Mouse (Mus musculus): ENCODE data around the gene Gtf3c6.

Gtf3c6 gene

GRCm38 (mm10) chr10:40258976-40259375, 1.1 kb upstream of the Gtf3c6 start:
- DNase-seq (ENCODE audit: low read depth, low spot score): peak; percentile 65

- peak; percentile 92 for DNase-seq (ENCODE audit: low read depth, low spot score)
These were observed 576 bp upstream of the Gtf3c6 start for GRCm38 (mm10) chr10:40258401-40258966.

- DNase-seq (ENCODE audit: low read depth, low spot score): peak; percentile 77
These were observed 1.2 kb downstream of the Gtf3c6 start for GRCm38 (mm10) chr10:40256716-40257115.

- no peak for DNase-seq (ENCODE audit: low read depth, low spot score)
These were observed 6.9 kb downstream of the Gtf3c6 start for GRCm38 (mm10) chr10:40250969-40251368.

GRCm38 (mm10) chr10:40249625-40250024, 8.3 kb downstream of the Gtf3c6 start:
- DNase-seq (ENCODE audit: low read depth, low spot score): no peak

GRCm38 (mm10) chr10:40247166-40247716, 10.7 kb downstream of the Gtf3c6 start:
- no peak for DNase-seq (ENCODE audit: low read depth, low spot score)

GRCm38 (mm10) chr10:40246374-40247165, 11.3 kb downstream of the Gtf3c6 start, which contains the start of gene Rpf2:
Gene Rpf2, minus strand, starts transcription at chr10:40247036.
- peak; percentile 93 for DNase-seq (ENCODE audit: low read depth, low spot score)

- DNase-seq (ENCODE audit: low read depth, low spot score): no peak
These were observed 20.1 kb downstream of the Gtf3c6 start for GRCm38 (mm10) chr10:40237826-40238225.

- no peak for DNase-seq (ENCODE audit: low read depth, low spot score)
These were observed 24.7 kb downstream of the Gtf3c6 start for GRCm38 (mm10) chr10:40233241-40233640.

GRCm38 (mm10) chr10:40232442-40232841, 25.5 kb downstream of the Gtf3c6 start:
- DNase-seq (ENCODE audit: low read depth, low spot score): no peak

GRCm38 (mm10) chr10:40229725-40230124, 28.2 kb downstream of the Gtf3c6 start:
- no peak for DNase-seq (ENCODE audit: low read depth, low spot score)

GRCm38 (mm10) chr10:40227660-40228303, 30.1 kb downstream of the Gtf3c6 start:
- DNase-seq (ENCODE audit: low read depth, low spot score): no peak

GRCm38 (mm10) chr10:40218874-40219273, 39.0 kb downstream of the Gtf3c6 start:
- DNase-seq (ENCODE audit: low read depth, low spot score): no peak

GRCm38 (mm10) chr10:40212443-40213169, 45.3 kb downstream of the Gtf3c6 start:
- peak; percentile 92 for DNase-seq (ENCODE audit: low read depth, low spot score)

Measured in mesoderm, embryonic 11.5 days (tissue).